Mouse (Mus musculus) embryo, embryonic 10 days (tissue): ENCODE results near the gene 9330182L06Rik.

Experiments
- DNase-seq: peaks from one replicate; pipeline ENCODE4 v3.0.0-alpha.2; 2015; ENCODE audit warnings: low spot score

The 9330182L06Rik gene

DNA sequence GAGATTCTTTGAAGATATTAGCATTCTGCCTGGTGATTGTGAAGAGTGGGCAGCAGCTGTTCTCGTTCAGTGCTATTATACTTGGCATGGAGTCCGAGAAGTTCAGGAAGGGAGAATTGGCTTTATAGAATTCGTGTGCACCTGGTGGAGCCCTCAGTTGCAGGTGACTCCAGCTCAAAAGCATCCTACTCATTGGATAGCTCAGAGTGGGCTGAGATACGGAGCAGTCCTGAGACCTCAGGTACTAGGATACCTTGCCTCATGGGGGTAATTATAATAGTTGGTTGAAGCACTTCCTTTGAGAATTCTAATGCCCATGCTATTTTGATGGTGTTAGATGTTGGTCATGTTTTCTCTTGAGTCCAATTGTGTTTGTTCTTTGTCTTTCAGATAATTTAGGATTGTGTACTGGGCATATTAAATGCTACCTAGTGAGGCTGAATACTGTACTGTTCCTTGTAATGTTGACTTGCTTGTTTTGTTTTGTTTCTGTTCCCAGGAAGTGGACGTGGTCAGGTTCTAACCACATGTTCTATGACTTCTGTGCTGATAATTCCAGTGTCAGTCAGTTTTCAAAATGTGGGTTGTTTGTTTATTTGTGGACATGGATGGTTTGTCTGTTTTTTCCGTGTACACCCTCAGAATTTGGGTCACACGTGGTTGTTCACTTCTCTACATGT, 96.2 kb downstream of the 9330182L06Rik start:
- no peak for DNase-seq

DNA sequence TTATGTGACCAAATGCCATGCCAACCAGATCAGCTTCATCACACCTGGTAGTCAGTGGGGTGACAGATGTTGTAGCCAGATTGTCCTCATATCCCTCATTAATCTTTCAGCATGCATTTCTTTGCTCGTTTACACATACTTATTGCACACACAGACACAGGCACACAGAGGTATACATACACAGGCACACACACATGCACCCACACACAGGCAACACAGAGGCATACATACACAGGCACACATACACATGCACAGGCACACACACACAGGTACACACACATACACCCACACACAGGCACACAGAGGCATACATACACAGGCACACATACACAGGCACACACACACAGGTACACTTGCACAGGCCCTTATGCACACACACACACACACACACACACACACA, 99.0 kb downstream of the 9330182L06Rik start:
- no peak for DNase-seq

DNA sequence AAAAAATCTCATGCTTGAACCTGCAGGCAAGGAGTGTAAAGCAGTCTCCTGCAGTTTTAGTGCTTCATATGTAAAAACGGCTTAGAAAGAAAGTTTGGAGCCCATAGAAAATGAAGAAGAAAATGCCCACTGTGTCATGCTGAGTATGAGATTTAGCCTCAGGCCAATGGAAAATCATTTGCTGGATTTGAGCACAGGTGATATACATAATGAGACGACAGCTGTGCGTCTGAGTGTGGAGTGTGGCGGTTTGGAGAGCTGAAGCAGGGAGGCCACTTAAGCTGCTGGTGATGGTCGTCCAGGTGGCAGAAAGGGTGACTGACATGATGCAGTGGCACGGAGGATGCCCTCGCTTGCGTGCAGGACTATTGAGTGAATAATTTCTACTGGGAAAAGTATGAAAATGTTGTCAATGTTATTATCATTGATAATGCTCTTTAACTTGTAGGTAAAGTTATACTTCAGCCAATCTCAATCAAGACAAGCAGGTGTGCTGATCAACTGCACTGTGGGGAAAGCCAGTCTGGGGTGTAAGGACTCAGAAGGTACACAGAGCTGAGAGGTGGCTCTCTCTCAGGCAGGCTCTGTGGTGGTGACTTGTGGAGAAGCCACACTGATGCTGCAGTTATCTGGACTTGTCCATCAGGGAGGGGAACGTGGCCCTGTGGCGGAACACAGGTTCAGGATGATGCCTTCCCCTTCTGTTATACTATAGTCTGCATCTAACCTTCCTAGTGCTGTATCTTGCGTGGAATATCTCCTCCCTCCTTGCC, 102.2 kb downstream of the 9330182L06Rik start:
- DNase-seq: no peak

DNA sequence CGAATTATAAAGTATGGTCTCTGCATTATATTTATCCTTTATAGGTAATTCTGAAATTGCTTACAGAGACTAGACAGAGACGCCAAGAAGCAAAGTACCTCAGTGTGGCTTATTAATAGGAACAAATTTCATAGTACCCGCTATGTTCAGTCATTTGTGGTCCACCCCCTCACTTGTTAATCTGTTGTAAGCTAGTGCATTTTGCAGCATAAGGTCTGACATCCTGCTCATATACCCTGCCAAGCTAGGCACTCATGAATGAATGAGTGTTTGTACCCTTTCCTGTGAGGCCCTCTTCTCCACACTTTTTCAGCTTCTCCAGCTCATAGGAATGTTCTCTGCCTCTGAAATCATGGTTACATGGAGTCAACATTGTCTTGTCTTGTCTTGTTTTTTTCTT, 105.2 kb downstream of the 9330182L06Rik start:
- DNase-seq: no peak

DNA sequence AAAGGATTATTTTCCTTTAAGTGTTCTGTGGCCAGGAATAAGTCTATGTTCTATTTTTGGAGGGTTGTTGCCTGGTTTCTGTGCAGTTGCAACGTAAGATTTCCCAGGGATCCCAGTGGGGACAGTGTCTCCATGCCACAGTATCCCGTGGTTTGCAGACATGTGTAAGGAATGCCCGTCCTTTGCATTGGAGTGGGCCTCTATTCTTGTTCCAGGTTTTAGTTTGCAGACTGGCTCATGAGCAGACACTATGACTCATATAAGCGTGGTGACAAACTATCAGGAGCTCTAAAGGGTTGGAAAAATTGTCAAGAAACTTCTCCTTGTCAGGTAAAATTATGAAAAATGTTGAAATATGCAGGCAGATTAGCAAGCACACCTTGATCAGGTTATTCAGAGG, 107.4 kb downstream of the 9330182L06Rik start:
- no peak for DNase-seq

DNA sequence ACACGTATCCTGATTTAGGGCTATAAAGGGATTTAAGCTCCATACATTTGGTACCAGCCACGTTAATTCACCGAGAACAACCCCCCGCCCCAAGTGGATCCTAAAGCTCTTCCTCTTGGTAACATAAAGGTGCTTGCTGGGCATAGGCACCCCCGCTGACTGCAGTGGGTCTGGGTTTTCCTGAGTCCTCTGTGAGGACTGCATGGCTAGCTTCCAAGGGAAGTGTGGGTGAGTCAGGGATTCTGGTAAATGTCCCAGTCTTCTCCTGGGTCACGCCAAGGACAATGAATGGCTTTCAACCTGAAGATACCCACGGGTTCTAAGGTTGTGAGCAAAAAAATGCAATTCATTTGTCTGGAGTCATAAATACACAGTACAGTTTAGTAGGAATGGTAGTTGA, 124.0 kb downstream of the 9330182L06Rik start:
- no peak for DNase-seq

DNA sequence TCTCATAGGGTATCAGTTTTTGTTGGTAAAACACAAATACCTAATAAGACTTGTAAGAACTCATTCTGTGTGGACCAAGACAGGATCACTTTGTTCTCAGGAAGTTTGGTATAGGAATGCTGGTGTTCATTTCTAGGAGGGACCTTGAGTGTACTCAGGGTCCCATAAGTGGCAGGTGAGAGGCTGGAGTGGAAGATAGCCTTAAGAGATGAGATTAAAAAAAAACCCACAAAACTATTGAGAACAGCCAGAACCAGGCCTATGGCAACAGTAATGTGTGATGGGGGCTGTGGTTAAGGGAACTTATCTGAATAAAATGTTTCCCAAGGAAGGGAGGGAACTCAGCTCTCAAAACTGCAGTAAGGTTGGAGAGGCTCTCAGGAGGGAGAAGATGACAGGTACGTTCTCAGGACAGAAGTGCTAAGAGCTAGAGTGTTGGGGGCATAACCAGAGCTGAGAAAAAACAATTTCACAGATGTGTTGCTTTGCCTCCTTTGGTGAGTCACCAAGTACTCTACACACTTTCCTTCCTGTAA, 126.0 kb downstream of the 9330182L06Rik start:
- DNase-seq: no peak

DNA sequence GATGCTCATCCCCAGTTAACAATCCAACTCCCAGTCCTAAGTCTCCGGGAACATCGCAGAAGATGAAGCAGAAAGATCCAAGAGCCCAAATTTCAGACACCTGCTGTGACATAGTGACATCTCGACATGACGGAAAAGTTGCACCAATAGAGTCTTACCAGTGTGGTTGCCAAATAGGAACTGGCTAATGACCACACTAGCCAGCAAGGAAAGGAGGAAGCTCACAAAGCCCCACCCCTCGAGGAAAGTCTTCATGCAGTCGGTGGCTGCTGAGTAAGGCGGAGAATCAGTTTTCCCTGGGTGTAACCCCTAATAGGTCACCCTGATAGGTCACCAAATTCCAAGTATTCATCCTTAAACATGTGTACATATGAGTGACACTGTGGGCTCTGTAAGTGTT, 151.2 kb downstream of the 9330182L06Rik start:
- DNase-seq: no peak

DNA sequence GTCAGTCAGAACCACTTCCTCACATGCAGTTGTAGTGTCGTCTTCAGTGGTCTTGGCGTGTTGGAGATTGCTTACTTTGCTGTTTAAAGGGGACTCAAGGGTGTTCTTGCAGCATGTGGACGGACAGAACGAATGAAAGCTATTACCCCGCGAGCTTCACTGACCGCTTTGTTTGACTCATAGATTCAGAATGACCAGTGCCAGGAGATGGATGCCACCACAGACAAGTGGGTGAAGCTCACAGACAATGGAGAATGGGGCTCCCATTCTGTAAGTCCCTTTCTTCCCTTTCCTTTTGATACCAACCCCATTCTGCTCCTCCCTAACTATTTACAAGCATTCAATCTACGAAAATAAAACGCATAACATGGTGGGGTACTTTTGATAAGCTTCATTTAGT, 151.9 kb downstream of the 9330182L06Rik start:
- DNase-seq: no peak

DNA sequence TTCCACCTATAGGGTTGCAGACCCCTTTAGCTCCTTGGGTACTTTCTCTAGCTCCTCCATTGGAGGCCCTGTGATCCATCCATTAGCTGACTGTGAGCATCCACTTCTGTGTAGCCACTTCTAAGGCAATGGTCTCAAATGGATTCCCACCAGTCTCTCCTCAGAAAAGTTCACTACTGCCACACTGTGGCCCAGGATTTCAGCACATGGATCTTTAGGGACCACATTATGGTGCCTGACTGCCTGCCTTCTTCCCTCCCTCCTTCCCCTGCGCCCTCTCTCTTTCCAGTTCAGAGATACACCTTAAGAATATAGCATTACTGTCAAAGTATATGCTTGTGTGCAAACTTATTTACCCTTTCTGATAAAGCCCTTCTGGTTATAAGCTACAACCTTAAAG, 154.0 kb downstream of the 9330182L06Rik start:
- DNase-seq: peak; percentile 56

DNA sequence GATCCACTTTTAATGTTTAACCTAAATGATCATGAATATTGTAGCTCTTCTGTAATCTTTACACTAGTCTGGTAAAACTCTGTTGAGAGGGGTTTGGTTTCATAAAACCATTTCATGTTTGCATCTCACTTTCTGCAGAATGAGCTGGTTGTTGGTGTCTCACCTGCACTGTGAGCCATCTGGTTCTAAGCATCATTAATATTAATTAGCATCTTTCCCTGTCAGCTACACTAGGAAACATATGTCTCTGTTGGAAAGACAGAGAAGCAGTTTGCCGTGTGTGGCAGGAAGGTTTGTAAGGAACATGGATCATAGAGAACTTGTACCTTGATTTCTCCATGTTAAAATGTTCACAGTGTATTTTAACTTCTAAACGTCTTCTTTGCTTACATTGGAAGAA, 158.5 kb downstream of the 9330182L06Rik start:
- DNase-seq: no peak

DNA sequence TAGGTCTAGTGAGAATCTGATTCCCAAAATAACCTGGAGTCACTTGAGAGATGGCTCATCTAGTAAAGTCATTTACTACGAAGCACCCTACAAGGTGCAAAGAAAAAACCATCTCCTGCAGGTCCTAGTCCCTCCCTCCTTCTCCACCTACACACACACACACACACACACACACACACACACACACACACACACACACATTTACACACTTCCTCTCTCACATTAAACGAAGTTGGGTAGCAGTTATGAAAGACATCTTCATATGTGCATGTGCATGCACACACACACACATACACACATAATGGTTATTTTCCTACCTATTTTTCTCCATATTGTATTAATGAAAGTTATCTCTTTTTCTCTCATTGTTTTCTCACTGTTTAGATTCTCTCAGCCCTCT, 161.2 kb downstream of the 9330182L06Rik start:
- DNase-seq: no peak

DNA sequence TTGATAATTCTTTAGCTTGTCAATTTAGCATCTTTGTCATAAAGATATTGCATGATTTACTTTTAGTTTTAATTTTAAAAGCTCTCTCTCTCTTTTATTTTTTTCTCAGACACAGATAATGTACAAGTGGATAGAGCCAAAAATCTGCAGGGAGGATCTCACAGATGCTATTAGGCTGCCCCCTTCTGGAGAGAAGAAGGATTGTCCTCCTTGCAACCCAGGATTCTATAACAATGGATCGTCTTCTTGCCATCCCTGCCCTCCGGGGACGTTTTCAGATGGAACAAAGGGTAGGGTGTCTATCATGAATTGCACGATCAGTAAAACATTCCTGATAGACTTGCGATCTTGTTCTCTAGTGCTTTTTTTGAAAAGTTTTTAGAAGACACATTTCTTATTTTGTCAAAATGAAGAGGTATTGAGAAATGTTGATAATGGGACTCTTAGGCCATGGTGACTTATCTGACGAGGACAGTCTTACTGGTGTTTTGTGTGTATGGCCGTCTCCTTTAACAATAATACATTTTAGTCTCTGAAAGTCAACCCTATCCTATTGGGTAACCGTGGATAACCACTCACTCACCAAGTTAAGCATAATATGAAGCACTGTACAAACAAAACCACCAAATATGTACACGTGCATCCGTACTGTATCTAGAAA, 161.8 kb downstream of the 9330182L06Rik start:
- peak; percentile 75 for DNase-seq

DNA sequence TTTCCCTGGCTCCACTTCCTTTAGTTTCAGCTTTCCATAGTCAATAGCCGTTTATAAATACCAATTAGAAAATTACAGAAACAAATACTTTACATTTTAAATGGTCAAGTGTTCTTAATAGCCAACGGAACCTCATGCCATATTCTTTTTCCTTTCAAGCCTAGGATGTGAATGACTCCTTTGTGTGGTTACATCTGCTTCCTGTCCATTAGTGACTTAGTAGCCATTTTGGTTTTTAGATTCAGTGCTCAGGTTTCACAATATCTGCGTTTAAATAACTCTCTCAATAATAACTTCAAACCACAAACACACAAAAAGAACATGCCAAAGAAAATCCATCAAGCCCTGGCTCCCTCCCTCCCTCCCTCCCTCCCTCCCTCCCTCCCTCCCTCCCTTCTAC, 162.8 kb downstream of the 9330182L06Rik start:
- no peak for DNase-seq

DNA sequence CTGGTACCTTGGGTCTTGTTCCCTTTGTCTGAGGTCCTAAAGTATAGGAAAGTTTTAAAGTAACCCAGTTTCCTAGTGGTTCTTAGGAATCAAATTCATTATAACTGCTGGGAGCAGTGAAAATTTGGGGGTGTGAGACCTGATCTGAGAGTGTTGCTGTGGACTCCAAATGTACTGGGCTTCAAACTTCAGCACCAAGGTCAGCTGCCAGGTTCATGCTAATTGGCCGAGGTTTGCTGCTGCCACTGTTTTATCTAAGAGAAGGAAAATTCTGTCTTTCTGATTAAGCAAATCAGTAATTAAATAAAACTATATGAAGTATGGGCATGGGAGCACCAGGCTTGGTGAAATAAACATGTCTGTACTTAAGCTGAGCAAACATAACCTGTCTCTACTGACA, 180.2 kb downstream of the 9330182L06Rik start:
- peak; percentile 70 for DNase-seq

DNA sequence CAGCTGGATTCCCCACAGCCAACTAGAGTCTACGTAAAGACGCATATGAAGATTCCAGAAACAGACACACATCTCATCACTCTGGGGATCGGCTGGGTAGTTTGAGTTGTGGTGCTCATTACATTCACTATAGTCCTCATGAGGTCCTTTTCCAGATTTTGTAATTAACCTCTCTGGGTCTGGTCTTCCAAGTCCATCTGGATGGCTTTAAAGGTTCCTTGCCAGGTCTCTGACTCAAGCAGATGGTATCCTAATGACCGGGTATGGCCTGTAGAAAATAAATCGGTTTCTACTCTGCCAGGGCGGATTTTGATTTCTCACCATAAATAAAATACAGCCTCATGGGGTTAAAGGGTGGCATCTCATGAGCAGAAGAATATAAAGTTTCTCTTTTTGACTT, 183.0 kb downstream of the 9330182L06Rik start:
- no peak for DNase-seq

DNA sequence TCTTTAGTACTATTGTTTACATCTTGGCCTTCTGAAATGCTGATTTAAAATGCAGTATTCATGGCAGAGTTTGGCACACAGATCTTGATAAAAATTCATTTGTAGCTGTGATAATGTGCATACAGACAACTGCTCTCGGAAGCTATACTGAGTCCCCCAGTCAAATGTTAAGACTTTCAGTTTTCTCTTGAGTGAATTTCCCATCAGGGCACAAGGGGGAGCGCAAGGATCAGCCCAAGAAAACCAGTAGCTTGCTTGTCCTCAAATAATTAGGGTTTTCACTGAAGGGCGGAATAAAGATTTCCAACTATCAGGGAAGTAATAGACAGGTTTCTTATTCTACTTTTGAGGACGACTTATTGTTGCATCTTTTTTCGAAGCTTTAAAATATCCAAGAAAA, 183.7 kb downstream of the 9330182L06Rik start:
- DNase-seq: no peak

DNA sequence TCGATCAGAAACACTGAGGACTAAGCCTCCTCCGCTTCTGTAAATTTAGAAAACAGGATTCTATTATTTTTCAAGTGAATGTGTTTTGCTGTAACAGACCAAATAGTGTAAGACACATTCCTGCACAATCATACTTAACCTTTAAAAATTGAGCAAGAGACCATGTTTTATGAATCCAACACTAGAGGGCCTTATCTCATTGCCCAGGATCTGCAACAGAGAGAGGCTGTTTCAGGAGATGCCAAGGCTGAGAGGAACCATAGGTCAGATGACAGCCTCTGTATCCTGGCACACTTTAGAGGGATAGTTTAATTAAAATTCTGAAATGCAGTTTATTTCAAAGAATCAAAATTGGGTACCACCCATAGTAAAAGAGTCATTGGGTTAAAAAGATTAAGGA, 187.4 kb downstream of the 9330182L06Rik start:
- DNase-seq: no peak

DNA sequence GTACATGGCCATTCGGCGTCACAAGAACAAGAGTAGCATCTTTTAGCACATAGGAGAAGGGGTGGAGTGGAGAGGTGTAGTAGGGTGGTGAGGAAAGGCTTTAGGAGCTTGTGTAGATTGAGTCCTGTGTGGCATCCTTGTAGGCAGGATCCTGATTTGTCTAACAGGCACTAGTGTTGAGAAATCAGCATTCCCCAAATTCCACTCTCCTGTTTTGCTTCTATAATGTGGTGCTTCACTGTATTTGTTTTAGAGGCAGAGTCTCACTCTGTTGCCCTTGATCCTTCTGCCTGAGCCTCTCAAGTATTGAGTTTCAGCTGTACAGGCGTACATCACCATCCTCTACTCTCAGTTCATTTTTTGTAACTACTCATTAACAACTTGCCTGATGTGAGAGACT, 211.7 kb downstream of the 9330182L06Rik start:
- no peak for DNase-seq

DNA sequence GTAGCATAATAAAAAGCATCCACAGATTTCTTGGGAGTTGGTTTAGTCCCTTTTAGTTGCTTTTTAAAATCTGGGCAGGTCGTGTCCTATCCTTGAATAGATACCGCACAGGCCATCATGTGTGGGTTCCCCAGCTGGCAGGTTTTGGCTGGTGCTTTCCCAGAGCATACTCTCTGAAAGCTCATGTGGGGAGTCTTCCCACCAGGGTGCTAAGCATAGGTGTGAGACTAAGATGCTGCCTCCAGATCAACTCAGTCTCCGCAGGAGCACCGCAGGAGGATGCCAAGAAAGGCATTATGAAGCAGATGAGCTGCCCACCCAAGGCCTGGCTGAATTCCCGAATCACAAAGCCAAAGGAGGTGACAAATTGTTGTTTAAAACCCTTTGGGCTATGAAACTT, 229.5 kb downstream of the 9330182L06Rik start:
- no peak for DNase-seq

DNA sequence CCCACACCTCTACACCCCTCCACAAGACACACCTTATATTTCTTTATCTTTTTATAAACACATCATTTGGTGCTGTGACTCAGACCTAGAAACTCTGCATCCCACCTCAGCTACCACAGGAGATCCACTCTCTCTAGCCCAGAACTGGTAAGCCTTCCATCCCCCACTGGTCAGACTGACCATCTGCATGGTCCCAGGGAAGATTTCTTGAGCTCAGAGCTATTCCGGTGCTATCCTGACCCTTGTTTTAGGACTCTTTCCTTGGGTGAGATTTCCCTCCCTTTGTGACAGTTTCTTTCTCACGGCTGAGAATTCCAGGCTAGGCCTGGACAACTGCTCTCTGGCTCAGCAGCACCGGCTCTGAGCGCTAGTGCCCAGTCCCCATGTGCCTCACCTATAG, 231.3 kb downstream of the 9330182L06Rik start:
- DNase-seq: no peak

DNA sequence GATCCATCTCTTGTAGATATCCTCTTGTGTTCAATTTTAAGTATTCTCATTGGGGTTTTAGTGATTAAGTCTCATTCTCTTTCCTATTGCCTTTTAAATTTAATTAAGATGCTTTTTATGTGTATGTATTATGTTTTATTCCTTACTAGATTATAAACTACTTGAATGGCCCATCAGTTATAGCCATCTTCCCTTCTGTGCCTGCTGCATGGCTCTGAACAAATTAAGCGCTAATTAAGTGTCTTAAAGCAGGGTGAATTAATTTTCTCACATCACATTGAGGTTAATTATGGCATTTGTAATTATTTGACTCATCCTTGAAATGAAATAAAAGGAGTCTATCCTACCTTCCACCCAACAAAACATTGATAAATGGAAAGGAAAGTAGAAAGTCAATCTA, 245.1 kb downstream of the 9330182L06Rik start:
- no peak for DNase-seq

DNA sequence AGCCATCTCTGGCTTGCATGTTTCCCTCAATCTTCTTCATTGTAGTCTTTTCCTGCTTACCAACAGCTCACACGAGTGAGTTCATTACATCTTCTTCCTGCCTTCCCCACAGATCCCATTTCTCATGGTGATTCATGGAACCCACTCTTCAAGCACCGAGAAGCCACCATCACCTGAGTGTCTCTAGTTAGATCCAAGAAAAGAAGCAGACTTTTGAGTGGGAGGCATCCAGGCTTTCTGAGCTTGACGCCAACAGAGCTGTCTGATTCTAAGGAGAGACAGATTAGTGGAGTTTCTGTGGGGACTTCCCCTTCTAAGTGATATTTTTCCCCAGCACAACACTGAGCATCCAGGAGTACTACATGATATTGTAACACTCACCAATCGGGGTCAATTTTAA, 259.6 kb downstream of the 9330182L06Rik start:
- no peak for DNase-seq
